Mouse (Mus musculus): ENCODE results near the gene Rps12-ps3. TPM values are rescaled to one million over a fixed set of nuclear protein-coding genes. Genes with fewer than 3 reads are reported as not detected.

Gene Rps12-ps3
- 1,993 and 2,492 TPM in 2 replicates for polyA plus RNA-seq (2012; rRNA removed)

DNA sequence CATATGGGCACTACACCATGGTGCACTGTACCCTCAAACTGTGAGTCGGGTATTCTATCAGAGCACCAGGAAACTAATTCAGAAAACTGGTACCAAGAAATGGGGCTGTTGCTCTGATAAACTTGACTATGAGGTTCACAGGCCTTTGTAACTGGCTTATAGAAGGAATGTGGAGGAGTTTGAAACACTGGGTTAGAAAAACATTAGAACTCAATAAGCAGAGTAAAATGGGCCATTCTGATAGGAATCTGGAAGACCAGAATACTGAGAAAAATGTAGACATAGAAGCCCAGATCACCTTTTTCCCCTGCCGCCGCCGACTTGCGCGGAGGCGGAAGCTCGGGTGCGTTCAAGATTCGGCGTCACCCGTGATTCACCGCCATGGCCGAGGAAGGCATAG lies at the start of gene Rps12-ps3:
TSS of gene Rps12-ps3 (plus strand) at position 301 of the 400 bp plus-strand sequence.
- TF ChIP-seq POLR2A (IDR thresholded peaks at IDR 0.05; ENCODE audit: borderline replicate concordance, extremely low read depth, low read depth, low read length), result no peak
- TF ChIP-seq CTCF (IDR thresholded peaks at IDR 0.05; ENCODE audit: insufficient read depth, low read length), result no peak
- H3K4me3 ChIP-seq (replicated peaks; ENCODE audit: extremely low read depth, low read depth, low read length), result no peak within 1 kb of the TSS
- 97% methylated on average over 14 of the region's 14 CpGs for WGBS
- DNase-seq, result no peak
- H3K4me1 ChIP-seq (ENCODE audit: control insufficient read depth, insufficient read depth, low read length), result no peaks in the 10 kb centered on the region; the same call in 1 of the 2 replicates

DNA sequence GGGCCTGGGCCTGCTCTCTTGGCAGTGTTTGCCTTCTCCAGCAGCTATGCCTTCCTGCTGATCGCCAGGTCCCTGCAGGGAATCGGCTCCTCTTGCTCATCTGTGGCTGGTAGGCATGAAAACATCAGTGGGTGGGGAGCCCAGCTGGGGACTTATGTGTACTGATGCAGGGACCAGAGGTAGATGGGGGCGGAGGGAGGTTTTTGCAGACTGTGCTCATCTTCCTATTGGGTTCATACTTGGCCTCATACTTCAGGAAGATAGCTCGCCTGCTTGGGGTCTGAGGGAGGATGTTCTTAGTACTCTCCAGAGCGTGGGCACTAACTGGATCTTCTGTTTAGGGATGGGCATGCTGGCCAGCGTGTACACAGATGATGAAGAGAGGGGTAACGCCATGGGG lies 48.9 kb upstream of the Rps12-ps3 start:
- H3K4me1 ChIP-seq (ENCODE audit: control insufficient read depth, insufficient read depth, low read length), result no peaks in the 10 kb centered on the region
- TF ChIP-seq CTCF (IDR thresholded peaks at IDR 0.05; ENCODE audit: insufficient read depth, low read length) (no peak), POLR2A (IDR thresholded peaks at IDR 0.05; ENCODE audit: borderline replicate concordance, extremely low read depth, low read depth, low read length) (no peak)
- WGBS, result 86% methylated on average over 7 of the region's 7 CpGs
- DNase-seq, result no peak
- H3K4me3 ChIP-seq (replicated peaks; ENCODE audit: extremely low read depth, low read depth, low read length), result no peak overlapping the region

DNA sequence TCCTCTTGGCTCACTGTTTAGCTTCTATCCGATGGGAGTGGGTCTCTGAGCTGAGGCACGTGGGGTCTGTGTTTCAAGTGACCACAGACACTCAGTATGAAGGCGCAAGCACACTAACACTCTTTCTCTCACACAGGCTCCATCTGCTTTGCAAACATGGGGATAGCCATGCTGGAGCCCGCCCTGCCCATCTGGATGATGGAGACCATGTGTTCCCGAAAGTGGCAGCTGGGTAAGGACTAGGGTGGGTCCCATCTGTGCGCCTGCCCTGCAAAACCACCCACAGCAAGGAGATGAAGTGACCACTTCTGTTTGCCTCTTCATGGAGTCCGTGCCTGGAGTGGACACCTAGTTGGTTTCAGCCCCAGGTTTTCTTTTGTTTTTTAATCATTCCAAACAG lies 45.7 kb upstream of the Rps12-ps3 start:
- WGBS, result 86% methylated on average over 7 of the region's 7 CpGs
- Histone ChIP-seq H3K4me1 (ENCODE audit: control insufficient read depth, insufficient read depth, low read length) (no peaks in the 10 kb centered on the region), H3K4me3 (replicated peaks; ENCODE audit: extremely low read depth, low read depth, low read length) (no peak overlapping the region)
- TF ChIP-seq POLR2A (IDR thresholded peaks at IDR 0.05; ENCODE audit: borderline replicate concordance, extremely low read depth, low read depth, low read length), result no peak
- no peak for TF ChIP-seq CTCF (IDR thresholded peaks at IDR 0.05; ENCODE audit: insufficient read depth, low read length)
- DNase-seq, result no peak

DNA sequence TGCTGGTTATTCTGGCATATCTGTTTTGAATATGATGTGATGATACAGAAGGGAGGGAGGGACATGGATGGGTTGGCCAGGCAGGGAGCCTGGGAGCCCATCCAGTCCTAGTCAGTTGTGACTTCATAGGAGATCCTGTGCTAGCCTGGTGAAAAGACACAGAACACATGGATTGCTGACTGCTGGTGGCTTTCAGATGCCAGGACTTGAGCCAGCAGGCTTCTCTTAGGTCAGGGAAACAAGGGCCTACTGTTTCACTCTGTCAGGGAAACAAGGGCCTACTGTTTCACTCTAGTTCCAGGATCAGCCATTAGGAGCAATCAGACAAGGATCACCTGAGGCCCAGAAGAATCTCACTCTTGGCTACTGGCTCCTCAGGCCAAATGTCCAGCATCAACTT lies 41.2 kb upstream of the Rps12-ps3 start:
- no peak for DNase-seq
- Histone ChIP-seq H3K4me3 (replicated peaks; ENCODE audit: extremely low read depth, low read depth, low read length) (no peak overlapping the region), H3K4me1 (ENCODE audit: control insufficient read depth, insufficient read depth, low read length) (no peaks in the 10 kb centered on the region)
- TF ChIP-seq POLR2A (IDR thresholded peaks at IDR 0.05; ENCODE audit: borderline replicate concordance, extremely low read depth, low read depth, low read length) (no peak), CTCF (IDR thresholded peaks at IDR 0.05; ENCODE audit: insufficient read depth, low read length) (no peak)

DNA sequence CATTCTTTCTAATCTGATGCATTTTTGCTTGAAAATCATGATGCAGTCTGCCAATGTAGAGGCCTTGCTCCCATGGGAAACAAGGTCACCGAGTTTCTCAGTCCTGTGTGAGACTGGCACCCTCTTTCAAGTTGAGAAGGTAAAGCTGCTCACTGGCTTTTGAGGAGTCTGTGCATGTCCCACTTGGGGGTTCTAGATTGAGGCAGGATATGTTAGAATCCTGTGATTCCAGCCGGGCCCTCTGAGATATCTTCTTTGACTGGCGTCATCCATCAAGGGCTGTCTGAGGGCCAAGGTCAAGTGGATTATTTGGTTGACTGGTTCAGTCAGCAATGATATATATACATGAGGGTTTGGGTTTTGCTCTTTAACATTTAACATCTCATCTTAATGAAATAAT lies 40.1 kb upstream of the Rps12-ps3 start:
- 84% methylated on average over 3 of the region's 3 CpGs for WGBS
- H3K4me3 ChIP-seq (replicated peaks; ENCODE audit: extremely low read depth, low read depth, low read length), result no peak overlapping the region
- no peak for TF ChIP-seq CTCF (IDR thresholded peaks at IDR 0.05; ENCODE audit: insufficient read depth, low read length)
- TF ChIP-seq POLR2A (IDR thresholded peaks at IDR 0.05; ENCODE audit: borderline replicate concordance, extremely low read depth, low read depth, low read length), result no peak
- no peak for DNase-seq
- H3K4me1 ChIP-seq (ENCODE audit: control insufficient read depth, insufficient read depth, low read length), result no peaks in the 10 kb centered on the region

DNA sequence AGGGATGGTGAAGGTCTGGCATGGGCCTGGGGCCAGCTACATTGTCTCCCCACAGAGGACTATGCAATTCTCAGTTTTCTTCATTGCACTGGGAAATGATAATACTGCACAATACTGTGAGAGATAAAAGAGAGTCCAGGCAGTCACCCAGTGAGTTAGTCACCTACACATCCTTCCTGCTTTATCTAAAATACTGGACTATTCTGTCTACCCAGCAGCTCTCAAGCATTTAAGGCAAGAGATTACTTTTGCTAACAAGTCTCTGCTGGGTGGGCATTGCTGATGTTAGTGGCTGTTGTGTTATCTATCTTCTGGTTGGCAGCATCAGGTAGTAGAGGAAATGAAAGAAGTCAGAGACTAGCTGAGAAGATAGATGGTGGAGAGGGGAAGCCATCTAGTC lies 33.0 kb upstream of the Rps12-ps3 start:
- H3K4me3 ChIP-seq (replicated peaks; ENCODE audit: extremely low read depth, low read depth, low read length), result no peak overlapping the region
- no peak for DNase-seq
- TF ChIP-seq CTCF (IDR thresholded peaks at IDR 0.05; ENCODE audit: insufficient read depth, low read length), result no peak
- TF ChIP-seq POLR2A (IDR thresholded peaks at IDR 0.05; ENCODE audit: borderline replicate concordance, extremely low read depth, low read depth, low read length), result no peak
- no peaks in the 10 kb centered on the region for H3K4me1 ChIP-seq (ENCODE audit: control insufficient read depth, insufficient read depth, low read length)

DNA sequence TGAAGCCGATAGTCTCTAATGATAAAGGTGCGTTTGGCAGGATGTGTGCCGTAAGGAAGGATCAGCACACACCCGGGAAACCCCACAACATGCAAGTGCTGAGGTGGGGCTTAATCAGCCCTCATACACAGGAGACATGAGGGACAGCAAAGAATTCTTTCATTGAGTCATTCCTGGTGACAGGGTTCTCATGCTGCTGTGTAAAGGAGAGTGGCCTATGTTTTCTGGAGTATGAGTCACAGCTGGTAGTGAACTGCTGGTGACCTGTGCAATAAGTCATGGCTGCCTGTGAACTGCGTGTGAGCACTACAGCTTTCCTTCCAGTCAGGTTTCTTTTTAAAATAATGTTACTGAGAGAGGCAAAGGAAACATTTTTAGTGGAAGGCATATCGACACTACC lies 32.3 kb upstream of the Rps12-ps3 start:
- DNase-seq, result no peak
- WGBS, result 84% methylated on average over 6 of the region's 6 CpGs
- Histone ChIP-seq H3K4me3 (replicated peaks; ENCODE audit: extremely low read depth, low read depth, low read length) (no peak overlapping the region), H3K4me1 (ENCODE audit: control insufficient read depth, insufficient read depth, low read length) (no peaks in the 10 kb centered on the region)
- TF ChIP-seq POLR2A (IDR thresholded peaks at IDR 0.05; ENCODE audit: borderline replicate concordance, extremely low read depth, low read depth, low read length) (no peak), CTCF (IDR thresholded peaks at IDR 0.05; ENCODE audit: insufficient read depth, low read length) (no peak)

DNA sequence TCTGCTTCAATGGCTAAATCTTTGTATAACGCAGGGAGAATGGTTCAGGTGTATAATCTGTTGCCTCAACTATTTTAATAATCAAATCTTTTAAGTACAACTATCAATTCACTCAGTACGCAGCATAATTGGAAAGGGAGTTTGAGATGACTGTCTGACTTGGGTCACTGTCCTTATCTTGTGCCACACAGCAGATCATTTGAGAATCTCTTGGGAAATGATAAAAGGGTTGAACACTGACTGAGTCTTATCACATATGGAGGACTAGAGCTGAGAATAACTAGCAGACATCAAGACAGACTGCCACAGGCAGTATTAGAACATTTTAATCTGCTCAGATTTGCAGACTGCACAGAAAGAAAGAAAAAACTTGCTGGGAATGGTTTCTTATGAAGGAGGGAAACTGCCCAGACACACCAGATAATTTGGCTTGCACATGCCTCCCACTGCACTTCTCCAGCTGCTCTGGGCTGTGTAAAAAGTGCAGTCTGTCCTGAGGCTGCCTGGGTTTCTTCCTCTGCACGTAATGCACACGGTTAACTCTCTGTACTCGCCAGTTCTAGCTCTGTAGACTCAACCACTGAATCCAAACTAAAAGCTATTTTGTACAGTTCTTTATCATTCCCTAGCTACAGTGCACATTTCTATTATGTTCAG lies 29.8 kb upstream of the Rps12-ps3 start:
- 76% methylated on average over 5 of the region's 5 CpGs for WGBS
- no peak overlapping the region for H3K4me3 ChIP-seq (replicated peaks; ENCODE audit: extremely low read depth, low read depth, low read length)
- no peak for DNase-seq
- TF ChIP-seq POLR2A (IDR thresholded peaks at IDR 0.05; ENCODE audit: borderline replicate concordance, extremely low read depth, low read depth, low read length) (no peak), CTCF (IDR thresholded peaks at IDR 0.05; ENCODE audit: insufficient read depth, low read length) (no peak)
- no peaks in the 10 kb centered on the region for H3K4me1 ChIP-seq (ENCODE audit: control insufficient read depth, insufficient read depth, low read length)

DNA sequence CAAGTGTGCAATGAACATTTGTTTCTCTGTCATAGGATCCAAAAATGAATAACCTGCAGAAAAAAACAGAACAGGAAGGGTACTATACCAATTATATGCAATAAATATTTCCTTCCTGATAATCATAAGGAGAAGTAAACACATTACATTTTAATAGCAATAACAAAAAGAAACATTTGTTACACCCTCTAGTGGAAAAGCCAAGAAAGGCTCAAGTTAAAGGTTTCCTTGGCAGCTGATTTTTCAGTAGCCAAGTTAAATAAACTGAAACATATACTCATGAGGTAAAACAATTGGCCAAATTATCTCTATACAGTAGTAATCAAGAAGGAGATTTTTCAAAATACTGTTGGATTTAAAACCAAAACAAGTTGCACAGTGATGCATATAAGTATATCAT lies 6.8 kb upstream of the Rps12-ps3 start:
- no peak for DNase-seq
- no peak overlapping the region for H3K4me3 ChIP-seq (replicated peaks; ENCODE audit: extremely low read depth, low read depth, low read length)
- H3K4me1 ChIP-seq (ENCODE audit: control insufficient read depth, insufficient read depth, low read length), result peaks cover 2% of the 10 kb centered on the region; the same call in 1 of the 2 replicates
- TF ChIP-seq POLR2A (IDR thresholded peaks at IDR 0.05; ENCODE audit: borderline replicate concordance, extremely low read depth, low read depth, low read length) (no peak), CTCF (IDR thresholded peaks at IDR 0.05; ENCODE audit: insufficient read depth, low read length) (no peak)

DNA sequence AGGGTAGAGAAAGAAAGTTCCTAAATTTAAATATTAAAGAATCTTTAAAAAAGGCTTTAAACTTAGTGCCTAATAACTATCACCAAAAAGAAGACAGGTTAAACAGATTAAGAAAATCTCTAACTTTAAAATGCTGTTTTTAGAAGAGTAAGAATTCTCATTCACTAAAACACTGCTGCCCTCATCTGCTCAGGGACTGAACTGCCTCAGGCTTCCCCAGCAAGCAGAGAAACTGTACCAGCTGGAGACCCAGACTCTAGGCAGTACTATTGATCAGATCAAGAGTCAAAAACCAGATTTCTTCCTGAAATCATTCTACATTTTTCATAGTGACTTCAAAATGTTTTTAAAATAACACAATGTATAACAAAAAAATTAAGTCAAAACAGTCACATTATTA lies 5.5 kb upstream of the Rps12-ps3 start:
- no peak for DNase-seq
- peak; percentile 31; the same call in 1 of the 2 replicates for TF ChIP-seq CTCF (IDR thresholded peaks at IDR 0.05; ENCODE audit: insufficient read depth, low read length)
- TF ChIP-seq POLR2A (IDR thresholded peaks at IDR 0.05; ENCODE audit: borderline replicate concordance, extremely low read depth, low read depth, low read length), result no peak
- Histone ChIP-seq H3K4me3 (replicated peaks; ENCODE audit: extremely low read depth, low read depth, low read length) (no peak overlapping the region), H3K4me1 (ENCODE audit: control insufficient read depth, insufficient read depth, low read length) (0 out of 2 replicates have a peak, but pooled peaks cover 2% of the 10 kb centered on the region)

Data from lung, adult 2 months (tissue).